Mouse (Mus musculus) ES-E14 (cell line): ENCODE measurements at regions not wholly inside any gene's neighbourhood (a gene's known extent, or its start where the extent isn't known, plus 50 kb on each side); places are given as distances from the start of the nearest gene placed in this dataset.

Experiments
- DNase-seq: peaks from one replicate; pipeline ENCODE4 v3.0.0-alpha.2; 2013; ENCODE audit warnings: low read depth, low spot score
- H3K27ac ChIP-seq: 2 replicates; pipeline ENCODE4 v1.5.1; 2012; ENCODE audit warnings: low read depth, mild to moderate bottlenecking, low read length, moderate library complexity, mixed read lengths; ENCODE audit not compliant: poor library complexity, insufficient read depth, severe bottlenecking
- H3K36me3 ChIP-seq: 2 replicates; pipeline ENCODE4 v1.6.1; 2012; ENCODE audit warnings: mild to moderate bottlenecking, low read length, moderate library complexity, mixed read lengths; ENCODE audit not compliant: control insufficient read depth, poor library complexity, insufficient read depth, severe bottlenecking
- H3K4me1 ChIP-seq, 2 experiments: fragments of 150-350 bp in 1 of 2; sonication (generic) in 1 of 2; 2 replicates each; pipeline ENCODE4 v1.6.1; 2012; ENCODE audit warnings: low read length in 2 of 2, mild to moderate bottlenecking in 1 of 2, mixed read lengths in 1 of 2; ENCODE audit not compliant: control insufficient read depth in 2 of 2, insufficient read depth in 2 of 2, poor library complexity in 1 of 2
- H3K4me3 ChIP-seq, 2 experiments: fragments of 150-350 bp in 1 of 2; sonication (generic) in 1 of 2; 2 replicates each; pipeline ENCODE4 v1.5.1; 2012; ENCODE audit warnings: low read length in 2 of 2, low read depth in 1 of 2, mild to moderate bottlenecking in 1 of 2, mixed read lengths in 1 of 2; ENCODE audit not compliant: insufficient read depth in 1 of 2, poor library complexity in 1 of 2, severe bottlenecking in 1 of 2
- H3K9ac ChIP-seq: 2 replicates; pipeline ENCODE4 v1.6.1; 2012; ENCODE audit warnings: low read depth, mild to moderate bottlenecking, low read length, mixed read lengths; ENCODE audit not compliant: poor library complexity, insufficient read depth, severe bottlenecking
- H3K9me3 ChIP-seq: fragments of 150-350 bp; sonication (generic); 2 replicates; pipeline ENCODE4 v1.6.1; 2012; ENCODE audit warnings: low read depth, mild to moderate bottlenecking, low read length; ENCODE audit not compliant: control insufficient read depth, insufficient read depth
- CHD2 ChIP-seq: IDR thresholded peaks from 2 replicates; pipeline ENCODE4 v1.6.1; 2014; ENCODE audit warnings: mild to moderate bottlenecking, low read depth, low read length, inconsistent platforms
- HCFC1 ChIP-seq: IDR thresholded peaks from 2 replicates; pipeline ENCODE4 v1.6.1; 2012; ENCODE audit warnings: low read length, inconsistent platforms, borderline replicate concordance; ENCODE audit not compliant: insufficient read depth
- MAFK ChIP-seq: IDR thresholded peaks from 2 replicates; pipeline ENCODE4 v1.6.1; 2014; ENCODE audit warnings: mild to moderate bottlenecking, low read depth, low read length, inconsistent platforms; ENCODE audit not compliant: insufficient read depth
- ZC3H11A ChIP-seq: IDR thresholded peaks from 2 replicates; pipeline ENCODE4 v1.6.1; 2012; ENCODE audit warnings: low read depth, mild to moderate bottlenecking, inconsistent platforms, low read length, borderline replicate concordance
- ZNF384 ChIP-seq: IDR thresholded peaks from 2 replicates; pipeline ENCODE4 v1.6.1; 2012; ENCODE audit warnings: low read depth, low read length, inconsistent platforms
- in situ Hi-C, 2 experiments: fragments of 600-800 bp; cut with MboI; formaldehyde crosslinking; loops; one replicate each; pipeline ENCODE4 v1.15.1; 2025; ENCODE audit warnings: low sequenced_read_pairs in 2 of 2, inconsistent platforms in 1 of 2; ENCODE audit not compliant: unreplicated experiment in 2 of 2

GRCm38 (mm10) chr17:73056616-73057015 is 51.2 kb upstream of the Lclat1 start:
- Histone ChIP-seq H3K9me3 (no peaks in the 10 kb centered on the region), H3K27ac (no peak overlapping the region), H3K4me1 (no peaks in the 10 kb centered on the region), H3K9ac (no peak overlapping the region), H3K4me3 (no peak overlapping the region), H3K36me3 (no peaks in the 10 kb centered on the region)
- in situ Hi-C loops = no loop called here
- TF ChIP-seq MAFK = no peak
- no peak for TF ChIP-seq ZNF384
- TF ChIP-seq ZC3H11A = no peak
- TF ChIP-seq CHD2 = no peak
- TF ChIP-seq HCFC1 = no peak
- no peak for DNase-seq
